Comparison of ENCODE assay signal across 8 mouse cellular contexts in genomic region chr15:102459847-102460246, GRCm38 (mm10). TPM values are rescaled to one million over a fixed set of nuclear protein-coding genes. Genes with fewer than 3 reads are reported as not detected.
DNase-seq lines count a peak whose midpoint lies in the region; ATAC-seq and TF ChIP-seq lines count a peak whose summit lies in the region.

No protein-coding gene starts in this region.

- peaks cover 7% of the 10 kb centered on the region for H3K36me3 ChIP-seq in ES-Bruce4 (ENCODE audit: control insufficient read depth, insufficient read depth, low read length, poor library complexity, severe bottlenecking)
- H3K36me3 ChIP-seq in forebrain, postnatal 0 days (ENCODE audit: insufficient read depth), result no peaks in the 10 kb centered on the region
- peaks cover 22% of the 10 kb centered on the region for H3K36me3 ChIP-seq in liver, embryonic 15.5 days (replicated peaks)

- peak; percentile 15 for DNase-seq in CD4-positive, CD25-positive, alpha-beta regulatory T cell, adult 2 months (ENCODE audit: low read depth, low spot score)
- DNase-seq in forebrain, postnatal 0 days, result no peak
- no peak for DNase-seq in cerebellum, postnatal 10 days
- no peak for DNase-seq in frontal cortex, postnatal 10 days (ENCODE audit: low spot score in 2 of 2)
- no peak for DNase-seq in thymus, adult 18-20 months

- no peak for ATAC-seq in CD4-positive, CD25-positive, alpha-beta regulatory T cell, adult 4 months
- no peak for ATAC-seq in forebrain, postnatal 0 days
- ATAC-seq in liver, embryonic 15.5 days (ENCODE audit: insufficient read depth), result peak; percentile 72

- no peaks in the 10 kb centered on the region for H3K9me3 ChIP-seq in ES-Bruce4 (replicated peaks; ENCODE audit: control insufficient read depth, insufficient read depth, low read length, poor library complexity, severe bottlenecking)
- no peaks in the 10 kb centered on the region for H3K9me3 ChIP-seq in forebrain, postnatal 0 days (ENCODE audit: low read length)
- H3K9me3 ChIP-seq in liver, embryonic 15.5 days (replicated peaks), result no peaks in the 10 kb centered on the region

- H3K9ac ChIP-seq in ES-Bruce4 (ENCODE audit: low read depth, poor library complexity, severe bottlenecking), result peak overlapping the region; percentile 81
- H3K9ac ChIP-seq in forebrain, postnatal 0 days, result no peak overlapping the region
- peak overlapping the region; percentile 58 for H3K9ac ChIP-seq in liver, embryonic 15.5 days

- TF ChIP-seq EP300 in ES-Bruce4 (IDR thresholded peaks at IDR 0.05; ENCODE audit: insufficient read depth, low read depth, low read length), result no peak

- H3K4me3 ChIP-seq in ES-Bruce4 (ENCODE audit: low read depth, low read length), result peak overlapping the region; percentile 58
- H3K4me3 ChIP-seq in forebrain, postnatal 0 days (ENCODE audit: low read depth, low read length), result no peak overlapping the region
- peak overlapping the region; percentile 62 for H3K4me3 ChIP-seq in liver, embryonic 15.5 days (replicated peaks)

- 73% methylated on average over 5 of the region's 5 CpGs for WGBS in forebrain, postnatal 0 days
- WGBS in liver, embryonic 15.5 days (ENCODE audit: insufficient replicate concordance), result 6% methylated on average over 5 of the region's 5 CpGs

- H3K27ac ChIP-seq in ES-Bruce4 (ENCODE audit: insufficient read depth, low read length), result peak overlapping the region; percentile 78
- H3K27ac ChIP-seq in forebrain, postnatal 0 days (ENCODE audit: low read depth, low read length), result no peak overlapping the region
- peak overlapping the region; percentile 91 for H3K27ac ChIP-seq in liver, embryonic 15.5 days (replicated peaks)

- H3K27me3 ChIP-seq in ES-Bruce4 (ENCODE audit: control insufficient read depth, insufficient read depth, low read length, poor library complexity, severe bottlenecking), result no peaks in the 10 kb centered on the region
- no peaks in the 10 kb centered on the region for H3K27me3 ChIP-seq in forebrain, postnatal 0 days (ENCODE audit: insufficient read depth, low read length)
- no peaks in the 10 kb centered on the region for H3K27me3 ChIP-seq in liver, embryonic 15.5 days

- peaks cover 4% of the 10 kb centered on the region for H3K4me1 ChIP-seq in ES-Bruce4 (ENCODE audit: control insufficient read depth, insufficient read depth, low read length)
- peaks cover 6% of the 10 kb centered on the region; the same call in 1 of the 2 replicates for H3K4me1 ChIP-seq in forebrain, postnatal 0 days (ENCODE audit: insufficient read depth)
- peaks cover 65% of the 10 kb centered on the region for H3K4me1 ChIP-seq in liver, embryonic 15.5 days (replicated peaks)

- H3K4me2 ChIP-seq in forebrain, postnatal 0 days (ENCODE audit: low read depth), result peak overlapping the region; percentile 64
- H3K4me2 ChIP-seq in liver, embryonic 15.5 days, result peak overlapping the region; percentile 78

- no peak for TF ChIP-seq CTCF in ES-Bruce4 (IDR thresholded peaks at IDR 0.05; ENCODE audit: low read depth, low read length)
- TF ChIP-seq CTCF in forebrain, postnatal 0 days (IDR thresholded peaks at IDR 0.05; ENCODE audit: low read depth), result no peak

- no peak for TF ChIP-seq POLR2A in ES-Bruce4 (IDR thresholded peaks at IDR 0.05; ENCODE audit: insufficient read depth, low read length)

RNA-seq across cellular contexts. Expression of gene Prr13, which starts 1.0 kb away (rescaled TPM):
- polyA plus RNA-seq in CD4-positive, CD25-positive, alpha-beta regulatory T cell, adult 4 months (2017; shearing (Covaris generic)), result 1,000 to 10,000 TPM; 1,029 to 1,286 TPM
- 49.7 and 55.4 TPM in 2 replicates for polyA plus RNA-seq in ES-Bruce4 (2011; ENCODE audit: insufficient read depth, insufficient read length, low read depth, missing spikeins)
- total RNA-seq in forebrain, postnatal 0 days (2014; rRNA removed), result 21.5 and 22.3 TPM in 2 replicates
- polyA plus RNA-seq in forebrain, postnatal 0 days (2015; fragmentation: Nextera tagmentation; extraction: Ambion mirVana), result 69.9 and 90.9 TPM in 2 replicates
- 106 and 115 TPM in 2 replicates for polyA plus RNA-seq in liver, embryonic 15.5 days (2015; fragmentation: Nextera tagmentation; extraction: Ambion mirVana)

RNA-seq across cellular contexts. Expression of gene Pcbp2, which starts 10.5 kb away (rescaled TPM):
- polyA plus RNA-seq in CD4-positive, CD25-positive, alpha-beta regulatory T cell, adult 4 months (2017; shearing (Covaris generic)), result 100 to 1,000 TPM; 198 to 220 TPM
- 1,129 and 1,194 TPM in 2 replicates for polyA plus RNA-seq in ES-Bruce4 (2011; ENCODE audit: insufficient read depth, insufficient read length, low read depth, missing spikeins)
- total RNA-seq in forebrain, postnatal 0 days (2014; rRNA removed), result 134 and 154 TPM in 2 replicates
- 102 and 103 TPM in 2 replicates for polyA plus RNA-seq in forebrain, postnatal 0 days (2015; fragmentation: Nextera tagmentation; extraction: Ambion mirVana)
- polyA plus RNA-seq in liver, embryonic 15.5 days (2015; fragmentation: Nextera tagmentation; extraction: Ambion mirVana), result 64.1 and 73.9 TPM in 2 replicates

RNA-seq across cellular contexts. Expression of gene Amhr2, which starts 14.7 kb away (rescaled TPM):
- polyA plus RNA-seq in CD4-positive, CD25-positive, alpha-beta regulatory T cell, adult 4 months (2017; shearing (Covaris generic)), result under 1 TPM; 0.63 to 0.71 TPM
- 1.8 and 2.8 TPM in 2 replicates for polyA plus RNA-seq in ES-Bruce4 (2011; ENCODE audit: insufficient read depth, insufficient read length, low read depth, missing spikeins)
- 0.38 and 1.1 TPM in 2 replicates for total RNA-seq in forebrain, postnatal 0 days (2014; rRNA removed)
- 0.34 and 0.65 TPM in 2 replicates for polyA plus RNA-seq in forebrain, postnatal 0 days (2015; fragmentation: Nextera tagmentation; extraction: Ambion mirVana)
- polyA plus RNA-seq in liver, embryonic 15.5 days (2015; fragmentation: Nextera tagmentation; extraction: Ambion mirVana), result 0.08 and 0.10 TPM in 2 replicates

RNA-seq across cellular contexts. Expression of gene Gm10337, which starts 43.7 kb away (rescaled TPM):
- not detected for polyA plus RNA-seq in CD4-positive, CD25-positive, alpha-beta regulatory T cell, adult 4 months (2017; shearing (Covaris generic))
- not detected in 2 replicates for polyA plus RNA-seq in ES-Bruce4 (2011; ENCODE audit: insufficient read depth, insufficient read length, low read depth, missing spikeins)
- not detected in 2 replicates for total RNA-seq in forebrain, postnatal 0 days (2014; rRNA removed)
- 3.7 and 4.2 TPM in 2 replicates for polyA plus RNA-seq in forebrain, postnatal 0 days (2015; fragmentation: Nextera tagmentation; extraction: Ambion mirVana)
- polyA plus RNA-seq in liver, embryonic 15.5 days (2015; fragmentation: Nextera tagmentation; extraction: Ambion mirVana), result not detected in 2 replicates

RNA-seq across cellular contexts. Expression of gene Sp1, which starts 53.9 kb away (rescaled TPM):
- polyA plus RNA-seq in CD4-positive, CD25-positive, alpha-beta regulatory T cell, adult 4 months (2017; shearing (Covaris generic)), result 10 to 100 TPM; 19.0 to 22.2 TPM
- polyA plus RNA-seq in ES-Bruce4 (2011; ENCODE audit: insufficient read depth, insufficient read length, low read depth, missing spikeins), result 103 and 106 TPM in 2 replicates
- total RNA-seq in forebrain, postnatal 0 days (2014; rRNA removed), result 16.4 and 22.5 TPM in 2 replicates
- polyA plus RNA-seq in forebrain, postnatal 0 days (2015; fragmentation: Nextera tagmentation; extraction: Ambion mirVana), result 2.0 and 2.6 TPM in 2 replicates
- 3.5 and 3.7 TPM in 2 replicates for polyA plus RNA-seq in liver, embryonic 15.5 days (2015; fragmentation: Nextera tagmentation; extraction: Ambion mirVana)
